Mouse (Mus musculus): Measurements from ENCODE around the gene Palm3. TPM values are rescaled to one million over a fixed set of nuclear protein-coding genes. Genes with fewer than 3 reads are reported as not detected.

Gene Palm3
- polyA plus RNA-seq, 2 experiments = 0.19 TPM; not detected in 1

GRCm38 (mm10) chr8:83989243-83989642 lies 32.0 kb upstream of the Palm3 start:
- no peaks in the 10 kb centered on the region for H3K27me3 ChIP-seq (ENCODE audit: control insufficient read depth, insufficient read depth, low read length)
- TF ChIP-seq CTCF (IDR thresholded peaks at IDR 0.05; ENCODE audit: low read depth) = no peak
- no peak for TF ChIP-seq EP300 (IDR thresholded peaks at IDR 0.05; ENCODE audit: low read depth)

GRCm38 (mm10) chr8:83990170-83990569 lies 31.1 kb upstream of the Palm3 start:
- H3K27ac ChIP-seq = no peak overlapping the region
- H3K9me3 ChIP-seq (ENCODE audit: control insufficient read depth, low read length) = no peaks in the 10 kb centered on the region
- no peak overlapping the region for H3K9ac ChIP-seq (replicated peaks)
- H3K27me3 ChIP-seq (ENCODE audit: control insufficient read depth, insufficient read depth, low read length) = no peaks in the 10 kb centered on the region
- DNase-seq (ENCODE audit: low read depth in 3 of 3, low spot score in 3 of 3) = no peak
- no peak overlapping the region for H3K4me2 ChIP-seq (ENCODE audit: low read depth)
- H3K4me1 ChIP-seq (replicated peaks; ENCODE audit: control insufficient read depth in 2 of 2, insufficient read depth in 2 of 2, low read length in 1 of 2) = peaks cover 16 to 26% of the 10 kb centered on the region in 2 experiments
- TF ChIP-seq EP300 (IDR thresholded peaks at IDR 0.05; ENCODE audit: low read depth) (no peak), CTCF (IDR thresholded peaks at IDR 0.05; ENCODE audit: low read depth) (no peak)
- ATAC-seq (ENCODE audit: insufficient read depth) = no peak
- WGBS (ENCODE audit: insufficient replicate concordance) = 86% methylated on average over 14 of the region's 14 CpGs
- peaks cover 12% of the 10 kb centered on the region for H3K36me3 ChIP-seq (replicated peaks; ENCODE audit: control insufficient read depth, insufficient read depth, low read depth)
- H3K4me3 ChIP-seq (ENCODE audit: insufficient read depth in 1 of 2, low read depth in 2 of 2, low read length in 2 of 2) = no peak overlapping the region

More at GRCm38 (mm10) chr8:83989243-83989642, 32.0 kb upstream of the Palm3 start:
- Histone ChIP-seq H3K36me3 (replicated peaks; ENCODE audit: control insufficient read depth, insufficient read depth, low read depth) (peaks cover 12% of the 10 kb centered on the region), H3K27ac (no peak overlapping the region), H3K9ac (replicated peaks) (no peak overlapping the region), H3K4me3 (ENCODE audit: insufficient read depth in 1 of 2, low read depth in 2 of 2, low read length in 2 of 2) (no peak overlapping the region), H3K9me3 (ENCODE audit: control insufficient read depth, low read length) (no peaks in the 10 kb centered on the region), H3K4me1 (replicated peaks; ENCODE audit: control insufficient read depth in 2 of 2, insufficient read depth in 2 of 2, low read length in 1 of 2) (peaks cover 16 to 24% of the 10 kb centered on the region in 2 experiments), H3K4me2 (ENCODE audit: low read depth) (no peak overlapping the region)
- 45% methylated on average over 7 of the region's 7 CpGs for WGBS (ENCODE audit: insufficient replicate concordance)
- no peak for ATAC-seq (ENCODE audit: insufficient read depth)
- DNase-seq (ENCODE audit: low read depth in 3 of 3, low spot score in 3 of 3) = no peak

GRCm38 (mm10) chr8:83992488-83992887 lies 28.8 kb upstream of the Palm3 start:
- Histone ChIP-seq H3K9ac (replicated peaks) (0 out of 2 replicates have a peak overlapping the region, but pooled peaks have one; percentile 27), H3K9me3 (ENCODE audit: control insufficient read depth, low read length) (no peaks in the 10 kb centered on the region), H3K27me3 (ENCODE audit: control insufficient read depth, insufficient read depth, low read length) (no peaks in the 10 kb centered on the region), H3K4me3 (ENCODE audit: insufficient read depth in 1 of 2, low read depth in 2 of 2, low read length in 2 of 2) (no peak overlapping the region), H3K36me3 (replicated peaks; ENCODE audit: control insufficient read depth, insufficient read depth, low read depth) (peaks cover 4% of the 10 kb centered on the region; the same call in 1 of the 2 replicates), H3K4me1 (replicated peaks; ENCODE audit: control insufficient read depth in 2 of 2, insufficient read depth in 2 of 2, low read length in 1 of 2) (peaks cover 16 to 26% of the 10 kb centered on the region in 2 experiments), H3K4me2 (ENCODE audit: low read depth) (peak overlapping the region; percentile 31), H3K27ac (peak overlapping the region; percentile 4)
- TF ChIP-seq CTCF (IDR thresholded peaks at IDR 0.05; ENCODE audit: low read depth) = no peak
- peak; percentile 67 for TF ChIP-seq EP300 (IDR thresholded peaks at IDR 0.05; ENCODE audit: low read depth)
- peak in 1 of 3 experiments; percentile 60 for DNase-seq (ENCODE audit: low read depth in 3 of 3, low spot score in 3 of 3)
- 14% methylated on average over 2 of the region's 2 CpGs for WGBS (ENCODE audit: insufficient replicate concordance)
- ATAC-seq (ENCODE audit: insufficient read depth) = peak; percentile 21

GRCm38 (mm10) chr8:83994030-83994429 lies 27.2 kb upstream of the Palm3 start:
- H3K9ac ChIP-seq (replicated peaks) = no peak overlapping the region
- no peaks in the 10 kb centered on the region for H3K27me3 ChIP-seq (ENCODE audit: control insufficient read depth, insufficient read depth, low read length)
- TF ChIP-seq EP300 (IDR thresholded peaks at IDR 0.05; ENCODE audit: low read depth) (no peak), CTCF (IDR thresholded peaks at IDR 0.05; ENCODE audit: low read depth) (no peak)
- H3K36me3 ChIP-seq (replicated peaks; ENCODE audit: control insufficient read depth, insufficient read depth, low read depth) = no peaks in the 10 kb centered on the region; the same call in 1 of the 2 replicates
- no peak for DNase-seq (ENCODE audit: low read depth in 3 of 3, low spot score in 3 of 3)
- WGBS (ENCODE audit: insufficient replicate concordance) = 36% methylated on average over 3 of the region's 3 CpGs
- no peak overlapping the region for H3K27ac ChIP-seq
- H3K4me3 ChIP-seq (ENCODE audit: insufficient read depth in 1 of 2, low read depth in 2 of 2, low read length in 2 of 2) = no peak overlapping the region
- H3K4me2 ChIP-seq (ENCODE audit: low read depth) = no peak overlapping the region
- H3K4me1 ChIP-seq (replicated peaks; ENCODE audit: control insufficient read depth in 2 of 2, insufficient read depth in 2 of 2, low read length in 1 of 2) = peaks cover 19 to 26% of the 10 kb centered on the region in 2 experiments
- no peak for ATAC-seq (ENCODE audit: insufficient read depth)
- no peaks in the 10 kb centered on the region for H3K9me3 ChIP-seq (ENCODE audit: control insufficient read depth, low read length)

- no peaks in the 10 kb centered on the region for H3K27me3 ChIP-seq (ENCODE audit: control insufficient read depth, insufficient read depth, low read length)
- DNase-seq (ENCODE audit: low read depth in 3 of 3, low spot score in 3 of 3) (no peak), ATAC-seq (ENCODE audit: insufficient read depth) (no peak)
- H3K9ac ChIP-seq (replicated peaks) = peak overlapping the region; percentile 91
- H3K36me3 ChIP-seq (replicated peaks; ENCODE audit: control insufficient read depth, insufficient read depth, low read depth) = peaks cover 17% of the 10 kb centered on the region
- H3K4me2 ChIP-seq (ENCODE audit: low read depth) = peak overlapping the region; percentile 99
- 35% methylated on average over 12 of the region's 12 CpGs for WGBS (ENCODE audit: insufficient replicate concordance)
- no peaks in the 10 kb centered on the region for H3K9me3 ChIP-seq (ENCODE audit: control insufficient read depth, low read length)
- H3K4me3 ChIP-seq (ENCODE audit: insufficient read depth in 1 of 2, low read depth in 2 of 2, low read length in 2 of 2) = peak overlapping the region in 1 of 2 experiments; percentile 89; a peak in 2 of 4 replicates
- peaks cover 19 to 31% of the 10 kb centered on the region in 2 experiments for H3K4me1 ChIP-seq (replicated peaks; ENCODE audit: control insufficient read depth in 2 of 2, insufficient read depth in 2 of 2, low read length in 1 of 2)
- peak overlapping the region; percentile 75; the same call in 1 of the 2 replicates for H3K27ac ChIP-seq
- TF ChIP-seq EP300 (IDR thresholded peaks at IDR 0.05; ENCODE audit: low read depth) (no peak), CTCF (IDR thresholded peaks at IDR 0.05; ENCODE audit: low read depth) (no peak)
Measured at GRCm38 (mm10) chr8:83995973-83996372, 25.3 kb upstream of the Palm3 start.

All from liver, embryonic 14.5 days (tissue).